Mouse (Mus musculus) MEL (cell line): ENCODE results near the gene Fto. TPM values are rescaled to one million over a fixed set of nuclear protein-coding genes. Genes with fewer than 3 reads are reported as not detected.

Experiments
- DNase-seq: peaks from one replicate; pipeline ENCODE4 v3.0.0; 2011; ENCODE audit warnings: low read depth, low spot score
- H3K27ac ChIP-seq: 2 replicates; pipeline ENCODE4 v1.5.1; 2012; ENCODE audit warnings: low read depth, mild to moderate bottlenecking, control low read depth, low read length, moderate library complexity; ENCODE audit not compliant: control insufficient read depth
- H3K27me3 ChIP-seq, 2 experiments: fragments of 150-350 bp in 1 of 2; sonication (generic) in 1 of 2; 2 replicates each; pipeline ENCODE4 v1.6.1; 2012; ENCODE audit warnings: low read length in 2 of 2, mild to moderate bottlenecking in 2 of 2, improper control_type of control experiment in 1 of 2, moderate library complexity in 1 of 2; ENCODE audit not compliant: insufficient read depth in 2 of 2, control insufficient read depth in 1 of 2
- H3K36me3 ChIP-seq, 2 experiments: 2 replicates each; pipeline ENCODE4 v1.6.1; 2012 to 2014; ENCODE audit warnings: low read length in 2 of 2, improper control_type of control experiment in 1 of 2, inconsistent platforms in 1 of 2, mild to moderate bottlenecking in 1 of 2; ENCODE audit not compliant: insufficient read depth in 2 of 2, control insufficient read depth in 1 of 2
- H3K4me1 ChIP-seq, 2 experiments: fragments of 150-350 bp in 1 of 2; sonication (generic) in 1 of 2; 2 replicates each; pipeline ENCODE4 v1.6.1; 2012; ENCODE audit warnings: low read length in 2 of 2, improper control_type of control experiment in 1 of 2, mild to moderate bottlenecking in 1 of 2; ENCODE audit not compliant: insufficient read depth in 2 of 2, control insufficient read depth in 1 of 2
- H3K4me3 ChIP-seq, 2 experiments: fragments of 150-350 bp in 1 of 2; sonication (generic) in 1 of 2; 2 replicates each; pipeline ENCODE4 v1.5.1; 2012; ENCODE audit warnings: low read depth in 2 of 2, low read length in 2 of 2, mild to moderate bottlenecking in 2 of 2, moderate library complexity in 2 of 2, control low read depth in 1 of 2, improper control_type of control experiment in 1 of 2; ENCODE audit not compliant: control insufficient read depth in 1 of 2, insufficient read depth in 1 of 2
- H3K79me2 ChIP-seq: 2 replicates; pipeline ENCODE4 v1.6.1; 2012; ENCODE audit warnings: mild to moderate bottlenecking, low read length, moderate library complexity; ENCODE audit not compliant: control insufficient read depth, poor library complexity, insufficient read depth
- H3K9ac ChIP-seq: 2 replicates; pipeline ENCODE4 v1.6.1; 2012; ENCODE audit warnings: low read depth, mild to moderate bottlenecking, control low read depth, low read length, moderate library complexity; ENCODE audit not compliant: control insufficient read depth, poor library complexity, severe bottlenecking
- H3K9me3 ChIP-seq: fragments of 150-350 bp; sonication (generic); replicated peaks from 2 replicates; pipeline ENCODE4 v1.6.1; 2012; ENCODE audit warnings: mild to moderate bottlenecking, low read length, improper control_type of control experiment, moderate library complexity; ENCODE audit not compliant: insufficient read depth
- BHLHE40 ChIP-seq: IDR thresholded peaks from 2 replicates; pipeline ENCODE4 v1.6.1; 2012; ENCODE audit warnings: low read depth, mild to moderate bottlenecking, inconsistent platforms, low read length, improper control_type of control experiment, borderline replicate concordance
- CTCF ChIP-seq, 3 experiments: IDR thresholded peaks in 2 of 3; conservative IDR thresholded peaks in 1 of 3; 2 replicates each; pipeline ENCODE4 v1.5.1; 2011 to 2012; ENCODE audit warnings: low read length in 3 of 3, low read depth in 2 of 3, mild to moderate bottlenecking in 2 of 3, improper control_type of control experiment in 1 of 3, inconsistent platforms in 1 of 3, mixed read lengths in 1 of 3, moderate library complexity in 1 of 3; ENCODE audit not compliant: control insufficient read depth in 1 of 3, insufficient read depth in 1 of 3, poor library complexity in 1 of 3, severe bottlenecking in 1 of 3
- EP300 ChIP-seq, 2 experiments: IDR thresholded peaks; 2 replicates each; pipeline ENCODE4 v1.6.1; 2011; ENCODE audit warnings: improper control_type of control experiment in 2 of 2, low read length in 2 of 2, low read depth in 1 of 2, mild to moderate bottlenecking in 1 of 2
- ETS1 ChIP-seq: IDR thresholded peaks from 2 replicates; pipeline ENCODE4 v1.6.1; 2012; ENCODE audit warnings: low read depth, mild to moderate bottlenecking, inconsistent platforms, low read length, improper control_type of control experiment, moderate library complexity
- GABPA ChIP-seq: IDR thresholded peaks from 2 replicates; pipeline ENCODE4 v1.6.1; 2012; ENCODE audit warnings: low read depth, mild to moderate bottlenecking, inconsistent platforms, low read length, improper control_type of control experiment, moderate library complexity
- GATA1 ChIP-seq: IDR thresholded peaks from 2 replicates; pipeline ENCODE4 v1.6.1; 2011; ENCODE audit warnings: low read depth, low read length, improper control_type of control experiment
- MAFK ChIP-seq: IDR thresholded peaks from 2 replicates; pipeline ENCODE4 v1.6.1; 2011; ENCODE audit warnings: low read depth, mild to moderate bottlenecking, low read length, improper control_type of control experiment, borderline replicate concordance
- MAX ChIP-seq: IDR thresholded peaks from 2 replicates; pipeline ENCODE4 v1.6.1; 2011; ENCODE audit warnings: low read length, improper control_type of control experiment
- MXI1 ChIP-seq: IDR thresholded peaks from 2 replicates; pipeline ENCODE4 v1.6.1; 2011; ENCODE audit warnings: mild to moderate bottlenecking, low read depth, low read length, improper control_type of control experiment
- MYC ChIP-seq: IDR thresholded peaks from 2 replicates; pipeline ENCODE4 v1.6.1; 2011; ENCODE audit warnings: low read depth, mild to moderate bottlenecking, low read length, improper control_type of control experiment, moderate library complexity
- NRF1 ChIP-seq: IDR thresholded peaks from 2 replicates; pipeline ENCODE4 v1.6.1; 2014; ENCODE audit warnings: low read depth, mild to moderate bottlenecking, inconsistent platforms, low read length, improper control_type of control experiment, moderate library complexity; ENCODE audit not compliant: poor library complexity, insufficient read depth, severe bottlenecking
- POLR2AphosphoS5 ChIP-seq: IDR thresholded peaks from 2 replicates; pipeline ENCODE4 v1.6.1; 2012; ENCODE audit warnings: low read depth, borderline replicate concordance, mild to moderate bottlenecking, inconsistent platforms, low read length, moderate library complexity, mixed read lengths
- SIN3A ChIP-seq: IDR thresholded peaks from 2 replicates; pipeline ENCODE4 v1.6.1; 2012; ENCODE audit warnings: low read length, improper control_type of control experiment, inconsistent platforms
- TCF12 ChIP-seq: IDR thresholded peaks from 2 replicates; pipeline ENCODE4 v1.6.1; 2014; ENCODE audit warnings: low read depth, mild to moderate bottlenecking, inconsistent platforms, low read length, improper control_type of control experiment, moderate library complexity
- USF1 ChIP-seq: IDR thresholded peaks from 2 replicates; pipeline ENCODE4 v1.6.1; 2014; ENCODE audit warnings: low read depth, mild to moderate bottlenecking, inconsistent platforms, low read length, improper control_type of control experiment, moderate library complexity
- USF2 ChIP-seq, 2 experiments: IDR thresholded peaks; 2 replicates each; pipeline ENCODE4 v1.6.1; 2011 to 2012; ENCODE audit warnings: improper control_type of control experiment in 2 of 2, low read length in 2 of 2, borderline replicate concordance in 1 of 2, inconsistent platforms in 1 of 2, low read depth in 1 of 2, mild to moderate bottlenecking in 1 of 2; ENCODE audit not compliant: insufficient read depth in 1 of 2
- ZC3H11A ChIP-seq: IDR thresholded peaks from 2 replicates; pipeline ENCODE4 v1.6.1; 2012; ENCODE audit warnings: low read depth, mild to moderate bottlenecking, inconsistent platforms, low read length, improper control_type of control experiment
- ZNF384 ChIP-seq: IDR thresholded peaks from 2 replicates; pipeline ENCODE4 v1.6.1; 2012; ENCODE audit warnings: low read depth, mild to moderate bottlenecking, inconsistent platforms, low read length, improper control_type of control experiment
- polyA plus RNA-seq, 2 experiments: library from polyadenylated mRNA; stranded (reverse) in 1 of 2; unstranded in 1 of 2; fragments of >175 nt in 1 of 2; fragments of >200 nt in 1 of 2; gene quantifications; 2 replicates each; pipeline versions ENCODE4 v1.2.1 to v1.2.4; 2012; ENCODE audit warnings: low replicate concordance in 2 of 2, low read depth in 1 of 2; ENCODE audit not compliant: insufficient read length in 2 of 2, insufficient read depth in 1 of 2, missing spikeins in 1 of 2
- total RNA-seq: library from RNA; depleted of rRNA; stranded (reverse); fragments of 300-350 nt; gene quantifications from 2 replicates; pipeline ENCODE4 v1.2.3, GENCODE M21; 2012

The Fto gene
- total and polyA plus RNA-seq, 3 experiments: 13.5 to 41.1 TPM; not detected in 1

GRCm38 (mm10) chr8:91282655-91283054 lies 30.7 kb upstream of the Fto start:
- H3K9ac ChIP-seq: no peak overlapping the region
- no peaks in the 10 kb centered on the region for H3K27me3 ChIP-seq
- H3K79me2 ChIP-seq: no peaks in the 10 kb centered on the region
- H3K36me3 ChIP-seq: peaks cover 0 to 30% of the 10 kb centered on the region in 2 experiments; a peak in 2 of 4 replicates
- H3K4me3 ChIP-seq: no peak overlapping the region
- no peaks in the 10 kb centered on the region for H3K9me3 ChIP-seq
- H3K4me1 ChIP-seq: peaks cover 22 to 33% of the 10 kb centered on the region in 2 experiments
- peak; percentile 49 for DNase-seq
- peak overlapping the region; percentile 7; the same call in 1 of the 2 replicates for H3K27ac ChIP-seq
- TF ChIP-seq MAFK (no peak), GATA1 (peak; percentile 61)

DNA sequence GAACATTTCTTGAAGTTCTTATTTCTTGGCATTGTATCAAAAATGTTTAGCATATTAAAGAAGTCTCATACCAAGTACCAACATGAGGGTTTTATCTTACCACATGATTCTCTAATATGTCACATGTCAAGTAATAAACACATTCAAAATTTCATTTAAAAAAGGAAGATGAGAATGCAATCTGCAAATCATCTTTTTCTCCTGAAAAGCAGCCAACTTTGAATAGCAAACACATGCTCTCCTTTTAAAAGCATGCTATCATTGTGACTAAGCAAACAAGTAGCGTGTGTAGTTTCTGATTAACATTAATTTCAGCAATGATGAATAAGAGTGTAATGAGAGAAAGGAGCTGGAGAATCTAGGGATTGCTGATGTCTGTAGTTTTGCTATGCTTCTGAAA lies 29.5 kb upstream of the Fto start:
- no peaks in the 10 kb centered on the region for H3K79me2 ChIP-seq
- peak; percentile 71 for DNase-seq
- H3K36me3 ChIP-seq: peaks cover 0 to 30% of the 10 kb centered on the region in 2 experiments; a peak in 2 of 4 replicates
- no peaks in the 10 kb centered on the region for H3K27me3 ChIP-seq
- H3K27ac ChIP-seq: peak overlapping the region; percentile 41; the same call in 1 of the 2 replicates
- no peak overlapping the region for H3K4me3 ChIP-seq
- peaks cover 22 to 33% of the 10 kb centered on the region in 2 experiments for H3K4me1 ChIP-seq
- TF ChIP-seq BHLHE40: no peak
- TF ChIP-seq SIN3A: peak; percentile 91
- peak; percentile 87 for TF ChIP-seq MAX
- TF ChIP-seq EP300 (IDR thresholded peaks at IDR 0.05; ENCODE audit: low read depth in 1 of 2, low read length in 2 of 2): peak; percentile 56 to 75; a peak in 3 of 4 replicates
- TF ChIP-seq GABPA: peak; percentile 97
- 0 out of 2 replicates have a peak, but pooled peaks have one; percentile 30 for TF ChIP-seq TCF12
- TF ChIP-seq ETS1: peak; percentile 95
- peak; percentile 45; the same call in 1 of the 2 replicates for TF ChIP-seq GATA1
- no peak for TF ChIP-seq NRF1
- no peak for TF ChIP-seq POLR2AphosphoS5
- peak; percentile 65; the same call in 1 of the 2 replicates for TF ChIP-seq MAFK
- peak; percentile 94 for TF ChIP-seq MYC
- TF ChIP-seq ZC3H11A: no peak
- no peak for TF ChIP-seq ZNF384
- TF ChIP-seq USF2 (IDR thresholded peaks at IDR 0.05; ENCODE audit: borderline replicate concordance in 1 of 2, insufficient read depth in 1 of 2, low read depth in 1 of 2, low read length in 2 of 2): no peak
- peak; percentile 82 for TF ChIP-seq USF1
- TF ChIP-seq CTCF (IDR thresholded peaks at IDR 0.05 in 2 of 3, conservative IDR thresholded peaks at IDR 0.05 in 1 of 3; ENCODE audit: control insufficient read depth in 1 of 3, insufficient read depth in 1 of 3, low read depth in 2 of 3, low read length in 3 of 3, poor library complexity in 1 of 3, severe bottlenecking in 1 of 3): no peak
- peak; percentile 92 for TF ChIP-seq MXI1
- H3K9ac ChIP-seq: no peak overlapping the region; the same call in 1 of the 2 replicates
- no peaks in the 10 kb centered on the region for H3K9me3 ChIP-seq
